Mouse (Mus musculus) heart, postnatal 0 days (tissue): Measurements from ENCODE around the gene Otulin.

ENCODE experiments used
- CTCF ChIP-seq: IDR thresholded peaks from 2 replicates; pipeline ENCODE4 v1.5.1; 2016; ENCODE audit warnings: antibody characterized with exemption, control low read depth, low read depth
- EP300 ChIP-seq: IDR thresholded peaks from 2 replicates; pipeline ENCODE4 v1.6.1; 2016; ENCODE audit warnings: antibody characterized with exemption, low read depth

DNA sequence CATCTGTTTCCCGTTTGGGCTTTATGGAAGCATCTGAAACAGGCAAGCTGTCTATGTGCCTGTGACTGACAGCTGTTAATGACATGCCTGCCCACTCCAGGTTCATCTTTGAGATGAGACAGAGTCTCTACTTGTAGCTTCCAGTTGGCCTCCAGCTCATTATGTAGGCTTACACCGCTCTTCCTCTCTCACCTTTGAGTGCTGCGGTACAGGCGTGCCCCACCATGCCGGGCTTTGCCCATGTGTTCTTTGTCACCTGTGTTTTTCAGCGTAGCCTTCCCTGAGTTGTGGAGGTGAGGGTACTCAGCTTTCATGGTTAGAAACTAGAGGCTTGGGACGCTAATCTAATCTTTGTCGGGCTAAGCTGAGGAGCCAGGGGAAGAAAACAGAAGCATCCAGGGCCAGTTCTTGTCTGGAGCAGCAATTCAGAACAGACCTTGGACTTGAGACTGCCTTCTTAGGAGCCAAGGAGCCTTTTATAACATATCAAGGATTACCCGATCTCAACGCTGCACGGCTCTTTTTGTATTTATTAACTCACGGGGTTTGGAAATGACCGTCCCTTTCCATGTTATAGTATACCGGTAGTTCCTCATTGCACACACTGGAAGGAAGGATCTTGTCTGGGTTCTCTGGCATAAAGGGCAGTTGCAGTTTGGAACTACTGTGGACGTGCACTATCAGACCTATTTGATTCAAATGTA is 123.4 kb downstream of the Otulin start:
- TF ChIP-seq CTCF, result no peak
- TF ChIP-seq EP300, result no peak
